Mouse (Mus musculus): ENCODE results near the gene Ciz1. TPM values are rescaled to one million over a fixed set of nuclear protein-coding genes. Genes with fewer than 3 reads are reported as not detected.

Gene Ciz1
- polyA plus RNA-seq, 1 experiment from 2014 or later, result 37.3 TPM

GRCm38 (mm10) chr2:32381141-32381774 lies 29.1 kb downstream of the Ciz1 start:
- peak overlapping the region; percentile 94 for H3K4me2 ChIP-seq (ENCODE audit: low read length)
- peak; percentile 57; the same call in 1 of the 2 replicates for ATAC-seq
- no peaks in the 10 kb centered on the region for H3K27me3 ChIP-seq (replicated peaks; ENCODE audit: control insufficient read depth, insufficient read depth, low read length)
- no peak overlapping the region for H3K27ac ChIP-seq (ENCODE audit: low read depth, low read length)
- peak overlapping the region; percentile 73 for H3K9ac ChIP-seq (ENCODE audit: low read length)
- peaks cover 6% of the 10 kb centered on the region for H3K4me1 ChIP-seq (ENCODE audit: control insufficient read depth, insufficient read depth, low read length)
- peak overlapping the region; percentile 60 for H3K4me3 ChIP-seq (ENCODE audit: low read depth, low read length)
- peaks cover 39% of the 10 kb centered on the region for H3K36me3 ChIP-seq (ENCODE audit: control insufficient read depth, insufficient read depth, low read length)
- under 1% methylated on average over 27 of the region's 27 CpGs for WGBS
- H3K9me3 ChIP-seq (replicated peaks; ENCODE audit: control insufficient read depth, low read length), result no peaks in the 10 kb centered on the region
- peak; percentile 49 for DNase-seq (ENCODE audit: low spot score)

DNA sequence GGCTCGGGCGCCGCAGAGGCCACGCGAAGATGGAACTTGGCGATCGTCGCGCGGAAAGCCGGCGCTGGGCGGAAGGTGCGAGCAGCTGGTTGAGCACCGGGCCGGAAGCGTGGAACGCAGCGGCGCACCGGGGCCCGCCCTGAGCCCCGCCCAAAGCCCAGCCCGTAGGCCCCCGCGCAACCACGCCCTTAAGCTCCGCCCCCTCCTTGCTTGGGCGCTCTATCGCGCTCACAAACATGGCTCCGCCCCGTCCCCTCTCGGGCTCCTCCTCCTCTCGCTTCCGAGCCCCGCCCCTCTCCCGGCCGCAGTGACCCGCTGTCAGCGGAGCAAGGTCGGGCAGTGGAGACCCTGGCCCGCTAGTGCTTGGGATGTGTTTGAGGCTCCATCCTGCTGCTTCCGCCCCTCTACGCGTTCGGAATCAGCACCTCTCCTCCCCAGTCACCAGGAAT lies 29.7 kb downstream of the Ciz1 start, which contains the start of gene 1110008P14Rik:
Gene 1110008P14Rik, minus strand, starts transcription at position 164 of the 449 bp plus-strand sequence.
- H3K27ac ChIP-seq (ENCODE audit: low read depth, low read length), result no peak within 1 kb of the TSS
- no peaks in the 10 kb centered on the region for H3K27me3 ChIP-seq (replicated peaks; ENCODE audit: control insufficient read depth, insufficient read depth, low read length)
- ATAC-seq, result peak; percentile 92
- peaks cover 6% of the 10 kb centered on the region for H3K4me1 ChIP-seq (ENCODE audit: control insufficient read depth, insufficient read depth, low read length)
- WGBS, result under 1% methylated on average over 41 of the region's 47 CpGs
- H3K4me3 ChIP-seq (ENCODE audit: low read depth, low read length), result peak within 1 kb of the TSS; percentile 60
- peak within 1 kb of the TSS; percentile 73 for H3K9ac ChIP-seq (ENCODE audit: low read length)
- no peaks in the 10 kb centered on the region for H3K9me3 ChIP-seq (replicated peaks; ENCODE audit: control insufficient read depth, low read length)
- H3K4me2 ChIP-seq (ENCODE audit: low read length), result peak within 1 kb of the TSS; percentile 94
- H3K36me3 ChIP-seq (ENCODE audit: control insufficient read depth, insufficient read depth, low read length), result peaks cover 34% of the 10 kb centered on the region
- peak; percentile 95 for DNase-seq (ENCODE audit: low spot score)

- 82% methylated on average over 2 of the region's 2 CpGs for WGBS
- no peaks in the 10 kb centered on the region for H3K27me3 ChIP-seq (replicated peaks; ENCODE audit: control insufficient read depth, insufficient read depth, low read length)
Observed at GRCm38 (mm10) chr2:32382689-32383088, 30.6 kb downstream of the Ciz1 start.

DNA sequence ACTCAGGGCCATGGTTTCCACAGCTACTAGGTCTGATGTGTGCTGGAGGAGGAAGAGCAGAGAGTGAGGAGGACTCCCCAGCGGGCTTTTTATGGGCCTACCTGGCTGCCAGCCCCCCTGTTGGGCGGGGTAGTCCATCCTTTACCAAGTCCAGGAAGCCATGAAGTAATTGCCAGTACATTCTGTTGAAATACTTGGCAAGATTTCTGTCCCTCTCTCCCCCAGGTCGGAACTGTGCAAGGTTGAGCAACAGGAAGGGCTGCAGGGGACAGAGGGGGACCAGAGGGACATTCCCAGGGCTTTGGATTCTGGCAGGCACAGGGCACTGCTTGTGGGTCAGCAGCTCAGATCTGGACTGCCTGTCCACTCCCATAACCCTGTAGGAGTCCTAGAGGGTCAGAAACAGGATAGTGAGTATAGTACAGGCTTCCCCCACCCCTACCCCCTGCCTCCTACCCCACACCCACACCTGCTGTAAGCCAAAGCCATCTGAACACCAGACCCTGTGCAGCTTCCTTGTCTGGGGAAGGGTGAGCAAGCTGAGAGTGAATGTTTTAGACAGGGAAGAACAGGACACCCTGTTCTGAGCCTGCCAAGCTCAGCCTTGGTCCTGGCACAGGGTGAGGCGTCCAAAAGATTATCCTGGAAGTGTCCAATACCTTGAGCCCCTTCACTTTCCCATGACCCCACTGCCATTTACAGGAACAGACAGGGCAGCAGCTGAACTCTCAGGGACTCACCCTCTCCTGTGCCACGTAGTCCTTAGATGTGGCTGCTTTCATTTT lies 35.8 kb downstream of the Ciz1 start, which contains the start of gene Lcn2:
Gene Lcn2, minus strand, starts transcription at position 547 of the 785 bp plus-strand sequence.
- Histone ChIP-seq H3K27me3 (replicated peaks; ENCODE audit: control insufficient read depth, insufficient read depth, low read length) (no peaks in the 10 kb centered on the region), H3K4me2 (ENCODE audit: low read length) (no peak within 1 kb of the TSS), H3K4me3 (ENCODE audit: low read depth, low read length) (no peak within 1 kb of the TSS), H3K36me3 (ENCODE audit: control insufficient read depth, insufficient read depth, low read length) (no peaks in the 10 kb centered on the region), H3K4me1 (ENCODE audit: control insufficient read depth, insufficient read depth, low read length) (no peaks in the 10 kb centered on the region), H3K9me3 (replicated peaks; ENCODE audit: control insufficient read depth, low read length) (no peaks in the 10 kb centered on the region), H3K9ac (ENCODE audit: low read length) (no peak within 1 kb of the TSS), H3K27ac (ENCODE audit: low read depth, low read length) (no peak within 1 kb of the TSS)
- ATAC-seq (no peak), DNase-seq (ENCODE audit: low spot score) (no peak)
- WGBS, result 63% methylated on average over 5 of the region's 5 CpGs

More at GRCm38 (mm10) chr2:32382689-32383088, 30.6 kb downstream of the Ciz1 start:
- Histone ChIP-seq H3K4me1 (ENCODE audit: control insufficient read depth, insufficient read depth, low read length) (peaks cover 6% of the 10 kb centered on the region), H3K36me3 (ENCODE audit: control insufficient read depth, insufficient read depth, low read length) (peaks cover 25% of the 10 kb centered on the region), H3K9me3 (replicated peaks; ENCODE audit: control insufficient read depth, low read length) (no peaks in the 10 kb centered on the region), H3K4me3 (ENCODE audit: low read depth, low read length) (no peak overlapping the region), H3K9ac (ENCODE audit: low read length) (no peak overlapping the region), H3K27ac (ENCODE audit: low read depth, low read length) (no peak overlapping the region), H3K4me2 (ENCODE audit: low read length) (no peak overlapping the region; the same call in 1 of the 2 replicates)
- DNase-seq (ENCODE audit: low spot score) (no peak), ATAC-seq (no peak)

GRCm38 (mm10) chr2:32389157-32389556 lies 37.0 kb downstream of the Ciz1 start:
- Histone ChIP-seq H3K4me2 (ENCODE audit: low read length) (no peak overlapping the region), H3K36me3 (ENCODE audit: control insufficient read depth, insufficient read depth, low read length) (no peaks in the 10 kb centered on the region), H3K4me1 (ENCODE audit: control insufficient read depth, insufficient read depth, low read length) (no peaks in the 10 kb centered on the region), H3K4me3 (ENCODE audit: low read depth, low read length) (no peak overlapping the region), H3K9ac (ENCODE audit: low read length) (no peak overlapping the region), H3K27me3 (replicated peaks; ENCODE audit: control insufficient read depth, insufficient read depth, low read length) (no peaks in the 10 kb centered on the region), H3K27ac (ENCODE audit: low read depth, low read length) (no peak overlapping the region), H3K9me3 (replicated peaks; ENCODE audit: control insufficient read depth, low read length) (no peaks in the 10 kb centered on the region)
- 84% methylated on average over 2 of the region's 2 CpGs for WGBS
- DNase-seq (ENCODE audit: low spot score) (no peak), ATAC-seq (no peak)

DNA sequence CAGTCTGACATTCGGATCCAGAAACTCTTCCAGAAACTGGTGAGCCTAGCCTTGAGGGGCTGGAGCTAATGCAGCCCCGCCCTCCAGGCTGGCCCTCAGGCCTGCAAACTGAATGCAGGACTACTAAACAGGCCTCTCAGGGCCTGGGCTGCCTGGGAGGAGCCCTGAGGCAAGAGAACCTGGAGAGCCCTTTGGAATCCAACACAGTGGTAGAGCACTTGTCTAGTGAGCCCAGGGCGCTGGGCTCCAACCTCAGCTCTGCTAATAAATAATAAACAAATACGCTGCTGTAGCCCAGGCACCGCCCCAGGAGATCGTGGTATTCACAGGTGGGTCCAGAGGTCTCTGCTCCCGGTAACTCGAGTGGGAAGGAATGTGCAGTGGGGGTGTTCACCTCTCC lies 38.7 kb downstream of the Ciz1 start:
- no peak overlapping the region for H3K27ac ChIP-seq (ENCODE audit: low read depth, low read length)
- DNase-seq (ENCODE audit: low spot score) (no peak), ATAC-seq (no peak)
- 71% methylated on average over 8 of the region's 8 CpGs for WGBS
- peaks cover 4% of the 10 kb centered on the region for H3K4me1 ChIP-seq (ENCODE audit: control insufficient read depth, insufficient read depth, low read length)
- no peaks in the 10 kb centered on the region for H3K27me3 ChIP-seq (replicated peaks; ENCODE audit: control insufficient read depth, insufficient read depth, low read length)
- no peaks in the 10 kb centered on the region for H3K9me3 ChIP-seq (replicated peaks; ENCODE audit: control insufficient read depth, low read length)
- no peak overlapping the region for H3K9ac ChIP-seq (ENCODE audit: low read length)
- no peaks in the 10 kb centered on the region for H3K36me3 ChIP-seq (ENCODE audit: control insufficient read depth, insufficient read depth, low read length)
- H3K4me3 ChIP-seq (ENCODE audit: low read depth, low read length), result no peak overlapping the region
- no peak overlapping the region for H3K4me2 ChIP-seq (ENCODE audit: low read length)

GRCm38 (mm10) chr2:32392063-32392462 lies 39.9 kb downstream of the Ciz1 start:
- DNase-seq (ENCODE audit: low spot score), result no peak

GRCm38 (mm10) chr2:32394973-32395372 lies 42.8 kb downstream of the Ciz1 start:
- DNase-seq (ENCODE audit: low spot score) (peak; percentile 42), ATAC-seq (peak; percentile 8; the same call in 1 of the 2 replicates)
- H3K4me2 ChIP-seq (ENCODE audit: low read length), result peak overlapping the region; percentile 84
- H3K27me3 ChIP-seq (replicated peaks; ENCODE audit: control insufficient read depth, insufficient read depth, low read length), result no peaks in the 10 kb centered on the region
- no peaks in the 10 kb centered on the region for H3K36me3 ChIP-seq (ENCODE audit: control insufficient read depth, insufficient read depth, low read length)
- H3K27ac ChIP-seq (ENCODE audit: low read depth, low read length), result peak overlapping the region; percentile 88
- H3K4me3 ChIP-seq (ENCODE audit: low read depth, low read length), result peak overlapping the region; percentile 93
- peaks cover 13% of the 10 kb centered on the region for H3K4me1 ChIP-seq (ENCODE audit: control insufficient read depth, insufficient read depth, low read length)
- no peaks in the 10 kb centered on the region for H3K9me3 ChIP-seq (replicated peaks; ENCODE audit: control insufficient read depth, low read length)
- peak overlapping the region; percentile 90 for H3K9ac ChIP-seq (ENCODE audit: low read length)
- 1% methylated on average over 8 of the region's 8 CpGs for WGBS

More at GRCm38 (mm10) chr2:32392063-32392462, 39.9 kb downstream of the Ciz1 start:
- WGBS, result 83% methylated on average over 5 of the region's 5 CpGs
- no peak overlapping the region for H3K4me3 ChIP-seq (ENCODE audit: low read depth, low read length)
- no peaks in the 10 kb centered on the region for H3K36me3 ChIP-seq (ENCODE audit: control insufficient read depth, insufficient read depth, low read length)
- no peak overlapping the region for H3K4me2 ChIP-seq (ENCODE audit: low read length)
- peaks cover 9% of the 10 kb centered on the region for H3K4me1 ChIP-seq (ENCODE audit: control insufficient read depth, insufficient read depth, low read length)
- H3K9me3 ChIP-seq (replicated peaks; ENCODE audit: control insufficient read depth, low read length), result no peaks in the 10 kb centered on the region
- H3K27me3 ChIP-seq (replicated peaks; ENCODE audit: control insufficient read depth, insufficient read depth, low read length), result no peaks in the 10 kb centered on the region
- H3K9ac ChIP-seq (ENCODE audit: low read length), result no peak overlapping the region
- no peak for ATAC-seq
- no peak overlapping the region for H3K27ac ChIP-seq (ENCODE audit: low read depth, low read length)
